Mouse (Mus musculus) stomach, embryonic 15.5 days (tissue): ENCODE results near the gene Tdrd9. TPM values are rescaled to one million over a fixed set of nuclear protein-coding genes. Genes with fewer than 3 reads are reported as not detected.

Experiments used
- ATAC-seq: fragments of 200-750 bp; cut with Nextera tagmentation; 2 replicates; pipeline ENCODE4 v1.8.0; 2017; ENCODE audit warnings: low read depth, moderate number of reproducible peaks, moderate TSS enrichment; ENCODE audit not compliant: insufficient read depth, low FRiP score
- H3K27ac ChIP-seq: fragments of 300-500 bp; sonication (generic); 2 replicates; pipeline ENCODE4 v1.5.1; 2015; ENCODE audit warnings: mild to moderate bottlenecking, inconsistent platforms
- H3K27me3 ChIP-seq: fragments of 300-500 bp; sonication (generic); replicated peaks from 2 replicates; pipeline ENCODE4 v1.6.1; 2015; ENCODE audit warnings: inconsistent platforms
- H3K36me3 ChIP-seq: fragments of 300-500 bp; sonication (generic); 2 replicates; pipeline ENCODE4 v1.6.1; 2015; ENCODE audit warnings: inconsistent platforms
- H3K4me1 ChIP-seq: fragments of 300-500 bp; sonication (generic); 2 replicates; pipeline ENCODE4 v1.6.1; 2015; ENCODE audit warnings: inconsistent platforms
- H3K4me2 ChIP-seq: fragments of 300-500 bp; sonication (generic); 2 replicates; pipeline ENCODE4 v1.6.1; 2015; ENCODE audit warnings: mild to moderate bottlenecking, inconsistent platforms
- H3K4me3 ChIP-seq: fragments of 300-500 bp; sonication (generic); replicated peaks from 2 replicates; pipeline ENCODE4 v1.5.1; 2015; ENCODE audit warnings: inconsistent platforms
- H3K9ac ChIP-seq: fragments of 300-500 bp; sonication (generic); 2 replicates; pipeline ENCODE4 v1.6.1; 2015; ENCODE audit warnings: inconsistent platforms
- H3K9me3 ChIP-seq: fragments of 300-500 bp; sonication (generic); 2 replicates; pipeline ENCODE4 v1.6.1; 2016; ENCODE audit warnings: inconsistent platforms
- WGBS: fragments of 180-500 bp; shearing (Covaris S2); methylation state at CpG from one replicate; pipeline ENCODE4 v1.1.7; 2015; 5-methylcytosine and 5-hydroxymethylcytosine counted together
- microRNA-seq: library from miRNA; unstranded; fragments of <30 nt; microRNA quantifications from one replicate; pipeline ENCODE4, GENCODE M21; 2016
- polyA plus RNA-seq: library from polyadenylated mRNA; unstranded; fragments of >200 nt; fragmentation: Nextera tagmentation; extraction: Ambion mirVana; gene quantifications from 2 replicates; pipeline ENCODE4 v1.2.1, GENCODE M21; 2015

Tdrd9 gene
- polyA plus RNA-seq, 1 experiment from 2014 or later = 0.23 TPM

DNA sequence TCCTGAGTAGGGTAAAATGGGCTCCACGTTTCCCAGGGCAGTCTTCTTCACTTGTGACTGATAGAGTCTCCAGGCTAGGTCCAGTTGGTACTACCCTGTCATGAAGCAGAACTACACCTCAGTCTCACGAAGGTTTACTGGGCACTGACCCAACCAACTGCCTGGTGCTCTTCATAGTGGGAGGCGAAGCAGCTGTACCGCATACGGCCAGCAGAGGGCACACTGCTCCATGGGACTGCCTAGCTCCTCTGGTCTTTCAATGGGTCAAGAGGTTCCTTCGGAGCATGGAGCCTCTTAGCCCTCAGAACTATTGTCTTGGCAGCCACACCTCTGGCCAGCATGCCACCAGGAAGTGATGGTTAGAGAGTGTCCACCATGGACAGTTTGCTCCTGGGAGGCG lies 142.4 kb downstream of the Tdrd9 start:
- no peaks in the 10 kb centered on the region for H3K36me3 ChIP-seq

GRCm38 (mm10) chr12:112117006-112117405 lies 145.6 kb downstream of the Tdrd9 start:
- peak overlapping the region; percentile 65; the same call in 1 of the 2 replicates for H3K27ac ChIP-seq
- no peak overlapping the region for H3K9ac ChIP-seq
- ATAC-seq = no peak
- no peaks in the 10 kb centered on the region for H3K27me3 ChIP-seq
- no peaks in the 10 kb centered on the region for H3K9me3 ChIP-seq
- WGBS = 78% methylated on average over 5 of the region's 5 CpGs
- H3K4me3 ChIP-seq = no peak overlapping the region
- H3K4me1 ChIP-seq = peaks cover 12% of the 10 kb centered on the region
- no peak overlapping the region for H3K4me2 ChIP-seq
- H3K36me3 ChIP-seq = no peaks in the 10 kb centered on the region

More for the DNA sequence above, 142.4 kb downstream of the Tdrd9 start:
- Histone ChIP-seq H3K27ac (no peak overlapping the region), H3K9me3 (no peaks in the 10 kb centered on the region), H3K4me1 (peaks cover 17% of the 10 kb centered on the region), H3K4me2 (no peak overlapping the region), H3K9ac (no peak overlapping the region), H3K4me3 (no peak overlapping the region), H3K27me3 (no peaks in the 10 kb centered on the region)
- 12% methylated on average over 7 of the region's 7 CpGs for WGBS
- ATAC-seq = no peak

- H3K27ac ChIP-seq = peak overlapping the region; percentile 65
- no peaks in the 10 kb centered on the region for H3K27me3 ChIP-seq
- no peak overlapping the region for H3K4me2 ChIP-seq
- peaks cover 12% of the 10 kb centered on the region for H3K4me1 ChIP-seq
- 72% methylated on average over 7 of the region's 7 CpGs for WGBS
- H3K9me3 ChIP-seq = no peaks in the 10 kb centered on the region
- no peak overlapping the region for H3K4me3 ChIP-seq
- no peak overlapping the region for H3K9ac ChIP-seq
- peak; percentile 72 for ATAC-seq
- H3K36me3 ChIP-seq = no peaks in the 10 kb centered on the region
Measured at GRCm38 (mm10) chr12:112117649-112118048, 146.3 kb downstream of the Tdrd9 start.

Small RNA genes within 50 kb of the gene (microRNA-seq; reads per million reads assigned to microRNA genes)
- gene Mir3073a (not detected), gene Mir3073b (not detected)

Other genes with a start within 250 kb of the Tdrd9 start
- gene Klc1, start 212.7 kb upstream of the Tdrd9 start, polyA plus RNA-seq = 97.8 and 113 TPM in 2 replicates
- 7.2 and 8.5 TPM in 2 replicates for gene Xrcc3, start 157.7 kb upstream of the Tdrd9 start, polyA plus RNA-seq
- gene Zfyve21, start 157.4 kb upstream of the Tdrd9 start, polyA plus RNA-seq = 134 and 140 TPM in 2 replicates
- gene Ppp1r13b, start 63.4 kb upstream of the Tdrd9 start, polyA plus RNA-seq = 22.8 and 22.9 TPM in 2 replicates
- 711 and 748 TPM in 2 replicates for gene Atp5mpl, start 4.6 kb upstream of the Tdrd9 start, polyA plus RNA-seq
- gene Rd3l, start 9.8 kb downstream of the Tdrd9 start, polyA plus RNA-seq = not detected in 2 replicates
- 6.1 and 9.2 TPM in 2 replicates for gene Aspg, start 135.1 kb downstream of the Tdrd9 start, polyA plus RNA-seq
- 2.9 and 3.2 TPM in 2 replicates for gene Kif26a, start 174.6 kb downstream of the Tdrd9 start, polyA plus RNA-seq